Mouse (Mus musculus) kidney, postnatal 14 days (tissue): ENCODE results near the gene Gm49396.

ENCODE experiments used
- DNase-seq: peaks from one replicate; pipeline ENCODE4 v3.0.0; 2022; ENCODE audit warnings: mixed read lengths

Gene Gm49396

DNA sequence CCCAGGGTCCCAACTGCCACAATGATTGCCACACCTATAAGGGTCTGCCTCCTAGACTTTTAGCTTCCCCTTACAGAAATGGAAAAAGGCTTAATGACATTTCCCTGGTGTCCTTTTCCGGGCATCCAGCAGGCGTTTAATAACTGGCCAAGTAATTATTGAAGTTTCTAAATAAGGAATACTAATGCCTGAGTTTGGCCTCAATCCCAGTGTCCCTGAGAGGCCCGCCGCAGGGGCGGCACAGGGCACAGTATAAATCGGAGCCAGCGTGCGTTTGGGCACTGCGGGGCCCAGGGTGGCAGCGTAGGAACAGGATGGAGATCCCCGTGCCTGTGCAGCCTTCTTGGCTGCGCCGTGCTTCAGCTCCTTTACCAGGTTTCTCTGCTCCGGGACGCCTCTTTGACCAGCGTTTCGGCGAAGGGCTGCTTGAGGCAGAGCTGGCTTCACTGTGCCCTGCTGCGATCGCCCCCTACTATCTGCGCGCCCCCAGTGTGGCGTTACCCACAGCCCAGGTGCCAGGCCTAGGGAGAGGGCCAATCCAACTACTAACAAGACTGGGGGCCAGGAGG lies 10.0 kb upstream of the Gm49396 start:
- peak; percentile 58 for DNase-seq

DNA sequence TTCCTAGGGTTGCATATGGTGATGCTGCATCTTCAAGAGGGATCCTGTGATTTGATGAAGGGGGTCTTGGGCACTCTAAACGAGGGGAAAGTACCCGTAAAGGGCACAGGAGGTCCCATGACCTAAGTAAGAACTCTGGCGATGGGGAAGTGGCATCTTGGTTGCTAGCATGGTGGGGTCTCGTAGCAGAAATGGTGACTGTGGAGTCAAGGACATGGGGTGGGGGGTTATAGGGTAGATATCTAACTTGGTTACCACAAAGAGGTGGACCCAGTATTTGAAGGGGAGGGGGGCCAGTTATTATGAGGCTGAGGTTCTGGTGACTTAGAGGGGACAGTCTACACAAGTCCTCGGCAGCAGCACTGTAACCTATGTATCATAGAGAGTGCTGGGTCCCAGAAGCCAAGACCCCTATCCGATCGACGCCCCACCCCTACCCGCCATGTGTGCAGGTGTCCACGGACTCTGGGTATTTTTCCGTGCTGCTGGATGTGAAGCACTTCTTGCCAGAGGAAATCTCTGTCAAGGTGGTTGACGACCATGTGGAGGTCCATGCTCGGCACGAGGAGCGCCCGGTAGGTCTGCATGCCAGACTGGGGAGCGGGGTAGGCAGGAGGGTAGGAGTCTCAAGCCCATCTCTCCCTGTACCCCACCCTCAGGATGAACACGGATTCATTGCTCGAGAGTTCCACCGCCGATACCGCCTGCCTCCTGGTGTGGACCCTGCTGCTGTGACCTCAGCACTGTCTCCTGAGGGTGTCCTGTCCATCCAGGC lies 9.1 kb upstream of the Gm49396 start:
- DNase-seq: no peak

DNA sequence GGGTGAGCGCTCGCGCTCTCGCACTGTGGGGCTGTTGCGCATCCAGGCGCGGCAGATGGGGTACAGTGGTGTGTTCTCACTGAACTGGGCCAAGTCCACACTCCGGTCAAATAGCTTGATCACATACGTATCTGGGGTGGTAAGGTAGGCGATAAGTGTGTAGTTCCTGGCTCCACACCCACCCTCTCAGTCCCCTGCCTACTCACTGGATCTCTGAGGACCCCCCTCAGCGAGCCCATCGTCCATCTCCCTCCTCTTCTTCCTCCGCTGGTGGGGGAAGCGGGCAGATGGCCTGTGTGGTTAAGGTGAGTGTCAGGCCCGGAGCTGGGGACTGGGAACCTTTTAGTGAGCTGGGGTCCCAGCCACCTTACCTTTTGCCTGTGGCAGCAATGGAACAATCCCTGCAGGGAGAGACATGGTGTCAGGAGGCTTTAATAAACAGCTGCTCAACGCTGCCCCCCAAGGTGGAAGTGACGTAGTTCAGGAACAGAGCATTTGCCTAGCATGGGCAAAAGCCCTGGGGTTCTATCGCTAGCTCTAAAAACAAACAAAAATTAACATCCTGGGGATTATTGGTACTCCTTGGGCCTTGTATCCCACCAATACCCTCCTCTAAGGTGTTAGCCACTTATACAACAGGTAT lies 6.1 kb upstream of the Gm49396 start:
- no peak for DNase-seq

GRCm38 (mm10) chr7:30557901-30558514 lies 5.1 kb upstream of the Gm49396 start:
- DNase-seq: no peak

DNA sequence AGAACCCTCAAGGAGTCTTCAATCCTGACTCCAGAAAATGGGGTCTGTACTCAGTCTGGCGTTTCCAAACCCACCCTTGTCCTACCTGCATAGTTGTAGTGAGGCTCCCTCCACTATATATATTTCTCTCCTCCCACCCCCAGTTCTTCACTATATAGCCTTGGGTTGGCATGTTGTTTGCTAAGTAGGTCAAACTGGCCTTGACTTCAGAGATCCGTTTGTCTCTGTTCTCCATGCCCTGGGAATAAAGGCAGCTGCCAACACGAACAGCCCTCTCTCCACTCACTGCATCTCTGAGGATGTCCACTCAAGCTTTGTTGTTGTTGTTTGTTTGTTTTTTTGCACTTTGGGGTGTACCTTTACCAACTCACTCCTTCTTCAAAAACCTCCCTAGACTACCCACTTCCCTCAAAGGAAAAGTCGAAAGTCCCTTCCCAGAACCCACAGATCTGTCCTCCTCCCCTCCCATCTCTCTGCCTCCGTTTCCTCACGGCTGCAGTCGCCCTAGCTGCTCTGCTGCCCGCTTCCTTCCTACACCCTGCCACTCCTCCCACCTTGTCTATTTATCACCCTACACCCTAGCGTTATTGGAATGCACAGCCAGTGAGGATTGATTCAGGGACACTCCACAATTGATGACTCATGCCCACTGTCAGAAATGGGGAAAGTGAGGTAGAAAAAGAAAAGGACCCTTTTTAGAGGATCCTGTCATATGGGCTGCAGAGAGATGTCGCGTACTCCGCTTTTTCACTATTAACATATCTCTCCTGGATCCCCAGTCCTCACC lies 4.3 kb upstream of the Gm49396 start:
- DNase-seq: no peak

GRCm38 (mm10) chr7:30559443-30559954 lies 3.6 kb upstream of the Gm49396 start, which contains the start of gene Lin37:
Gene Lin37 (minus strand): TSS chr7:30559838.
- DNase-seq: peak; percentile 99

- no peak for DNase-seq
Observed at GRCm38 (mm10) chr7:30560296-30560695, 2.8 kb upstream of the Gm49396 start.

GRCm38 (mm10) chr7:30562526-30563116 lies 523 bp upstream of the Gm49396 start:
- no peak for DNase-seq

GRCm38 (mm10) chr7:30563906-30564280 lies 749 bp downstream of the Gm49396 start:
- no peak for DNase-seq

DNA sequence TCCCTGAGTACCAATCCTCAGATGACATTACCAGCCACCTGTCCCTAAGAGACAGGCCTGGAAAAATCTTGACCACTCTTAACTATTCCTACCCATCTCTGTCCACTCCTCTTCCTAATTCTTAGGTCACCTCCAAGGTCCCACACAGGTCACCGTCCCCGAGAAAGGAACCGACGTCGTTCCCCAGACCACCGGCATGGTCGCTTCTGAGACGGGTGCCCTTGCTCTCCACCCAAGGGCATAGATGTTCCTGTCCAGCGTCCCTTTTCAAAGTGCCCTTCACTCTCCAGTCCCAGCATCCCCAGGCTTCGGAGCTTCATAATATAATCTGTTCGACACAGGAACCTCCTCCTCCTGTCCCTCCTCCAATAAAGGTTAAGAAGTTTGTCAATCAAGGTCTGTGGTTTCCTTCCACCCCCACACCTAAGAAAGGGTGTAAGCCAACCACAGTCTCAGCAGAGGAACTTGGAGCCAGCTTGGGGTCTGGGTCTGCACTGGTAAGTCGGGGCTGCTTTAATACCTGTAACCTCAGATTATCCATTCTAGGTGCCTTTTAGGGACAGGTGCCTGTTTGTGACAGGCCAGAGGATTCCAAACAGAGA lies 1.9 kb downstream of the Gm49396 start, which contains the start of gene Igflr1:
Igflr1 (plus strand) TSS at position 458 of the 602 bp plus-strand sequence.
- no peak for DNase-seq

- DNase-seq: peak; percentile 40
Observed at GRCm38 (mm10) chr7:30566033-30566432, 2.9 kb downstream of the Gm49396 start.

- DNase-seq: no peak
Observed at GRCm38 (mm10) chr7:30567555-30567954, 4.4 kb downstream of the Gm49396 start.

GRCm38 (mm10) chr7:30572389-30572788 lies 9.2 kb downstream of the Gm49396 start:
- DNase-seq: no peak

DNA sequence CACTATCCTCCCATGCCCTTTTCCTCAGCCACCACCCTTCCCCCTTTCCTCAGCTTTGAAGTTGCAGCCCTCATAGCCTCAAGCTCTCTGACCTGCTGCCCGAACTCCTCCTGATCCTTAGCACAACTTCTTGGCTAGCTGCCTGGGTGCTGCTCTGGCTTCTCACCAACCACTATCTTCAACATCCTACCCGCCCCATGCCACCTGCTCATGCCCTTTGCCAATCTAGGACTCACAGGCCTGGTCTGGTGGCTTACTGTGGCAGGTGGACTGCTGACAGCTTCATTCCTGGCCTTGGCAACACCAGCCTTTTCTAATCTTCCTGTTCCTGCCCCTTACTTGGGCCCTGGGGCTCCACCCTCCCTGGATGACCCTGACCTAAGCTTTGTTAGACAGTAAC lies 9.8 kb downstream of the Gm49396 start:
- DNase-seq: peak; percentile 76

DNA sequence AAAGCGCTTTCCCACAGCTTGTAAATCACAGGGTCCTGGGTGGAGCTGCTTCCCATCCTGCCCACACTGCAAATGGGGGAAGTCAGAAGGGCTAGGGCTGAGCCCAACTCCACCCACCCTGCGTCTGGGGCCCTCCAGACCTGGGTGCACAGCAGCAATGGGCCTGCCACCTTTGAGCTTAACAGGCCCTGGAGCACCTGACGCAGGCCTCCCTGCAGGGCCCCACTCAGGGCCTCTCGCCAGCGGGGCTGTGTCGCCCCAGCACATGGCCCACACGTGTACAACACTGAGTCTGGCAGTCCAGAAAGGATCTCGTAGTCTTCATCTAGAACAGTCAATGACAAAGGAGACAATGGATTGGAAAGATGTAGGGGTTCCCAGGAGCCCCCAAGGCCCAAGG lies 16.8 kb downstream of the Gm49396 start:
- no peak for DNase-seq

GRCm38 (mm10) chr7:30581547-30581946 lies 18.4 kb downstream of the Gm49396 start:
- DNase-seq: no peak

GRCm38 (mm10) chr7:30584339-30584738 lies 21.2 kb downstream of the Gm49396 start:
- DNase-seq: no peak

DNA sequence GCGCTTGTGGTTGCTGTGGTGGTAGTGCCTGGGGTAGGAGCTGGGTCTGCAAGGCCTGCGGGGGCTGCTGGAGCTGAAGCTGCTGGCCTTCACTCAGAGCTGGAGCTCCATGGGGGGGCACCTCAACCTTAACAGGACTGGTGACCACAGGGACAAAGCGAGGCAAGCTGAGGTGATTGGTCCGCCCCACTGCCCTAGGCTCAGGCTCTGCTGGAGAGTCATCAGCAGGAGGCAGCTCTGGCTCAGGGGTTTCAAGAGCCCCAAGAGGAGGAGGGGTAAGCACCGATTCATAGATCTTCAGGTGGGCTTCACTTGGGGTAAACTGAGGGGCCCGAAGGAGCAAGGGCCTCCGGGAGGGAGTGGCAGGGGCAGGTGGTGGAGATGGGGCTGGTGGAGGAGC lies 22.0 kb downstream of the Gm49396 start:
- no peak for DNase-seq

- DNase-seq: no peak
Observed at GRCm38 (mm10) chr7:30586455-30587020, 23.4 kb downstream of the Gm49396 start.

DNA sequence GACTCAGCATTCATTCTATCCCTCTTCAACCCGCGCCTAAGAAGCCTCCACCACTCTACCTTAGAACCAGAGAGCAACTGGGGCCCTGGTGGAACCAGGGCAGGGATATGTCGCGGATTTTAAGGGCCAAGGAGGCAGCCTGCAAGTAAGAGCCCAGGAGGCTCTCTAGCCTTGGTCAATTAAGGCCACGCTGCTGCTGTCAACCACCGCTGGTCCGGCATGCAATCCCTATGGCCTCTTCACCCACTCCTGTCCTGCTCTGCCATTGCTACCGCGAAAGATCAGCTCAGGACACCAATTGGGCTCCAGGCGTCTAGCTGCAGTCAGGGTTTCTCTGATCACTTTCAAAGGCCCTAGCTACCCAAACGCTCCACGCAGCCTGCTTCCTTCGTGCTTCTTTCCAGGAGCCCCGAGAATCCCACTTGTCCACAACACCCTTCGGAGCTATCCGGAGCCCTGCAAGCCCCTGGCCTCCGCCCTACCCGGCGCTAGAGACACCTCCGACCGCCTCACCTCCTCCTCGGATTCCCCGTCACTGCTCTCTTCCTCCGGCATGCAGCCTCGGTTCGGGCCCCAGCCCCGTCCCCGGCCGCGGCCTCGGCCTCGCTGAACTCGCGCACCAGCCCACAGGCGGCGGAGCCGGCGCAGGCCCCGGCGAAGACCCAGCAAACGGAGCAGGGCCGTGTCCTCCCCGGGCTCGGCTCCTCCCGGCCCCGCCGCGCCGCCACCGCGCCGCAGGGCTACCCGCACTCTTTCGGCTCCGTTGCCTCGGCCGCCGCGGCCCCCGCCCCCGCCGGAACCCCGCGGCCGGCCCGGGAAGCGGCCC lies 24.9 kb downstream of the Gm49396 start:
- DNase-seq: no peak
